Mouse (Mus musculus) embryonic facial prominence, embryonic 11.5 days (tissue): ENCODE measurements around the gene Gm45233. TPM values are rescaled to one million over a fixed set of nuclear protein-coding genes. Genes with fewer than 3 reads are reported as not detected.

Experiments used
- ATAC-seq: fragments of 200-750 bp; cut with Nextera tagmentation; replicated peaks from 2 replicates; pipeline ENCODE4 v1.8.0; 2017; ENCODE audit warnings: low read depth; ENCODE audit not compliant: insufficient number of reproducible peaks, low FRiP score, low TSS enrichment
- DNase-seq: peaks from one replicate; pipeline ENCODE4 v3.0.0-alpha.2; 2015; ENCODE audit warnings: low spot score
- H3K27ac ChIP-seq: fragments of 300-500 bp; sonication (generic); replicated peaks from 2 replicates; pipeline ENCODE4 v1.5.1; 2014; ENCODE audit warnings: mild to moderate bottlenecking, low read depth, low read length, control low read depth
- H3K27me3 ChIP-seq: fragments of 300-500 bp; sonication (generic); 2 replicates; pipeline ENCODE4 v1.6.1; 2014; ENCODE audit warnings: mild to moderate bottlenecking, low read length, moderate library complexity, mixed read lengths; ENCODE audit not compliant: control insufficient read depth, insufficient read depth
- H3K36me3 ChIP-seq: fragments of 300-500 bp; sonication (generic); replicated peaks from 2 replicates; pipeline ENCODE4 v1.6.1; 2014; ENCODE audit warnings: low read depth, mild to moderate bottlenecking, low read length, moderate library complexity, mixed read lengths; ENCODE audit not compliant: control insufficient read depth, insufficient read depth
- H3K4me1 ChIP-seq: fragments of 300-500 bp; sonication (generic); 2 replicates; pipeline ENCODE4 v1.6.1; 2014; ENCODE audit warnings: low read length, mixed read lengths; ENCODE audit not compliant: control insufficient read depth, insufficient read depth
- H3K4me2 ChIP-seq: fragments of 300-500 bp; sonication (generic); 2 replicates; pipeline ENCODE4 v1.6.1; 2014; ENCODE audit warnings: low read depth, mild to moderate bottlenecking, control low read depth, low read length, moderate library complexity
- H3K4me3 ChIP-seq: fragments of 300-500 bp; sonication (generic); 2 replicates; pipeline ENCODE4 v1.5.1; 2014; ENCODE audit warnings: low read depth, low read length, control low read depth
- H3K9ac ChIP-seq: fragments of 300-500 bp; sonication (generic); replicated peaks from 2 replicates; pipeline ENCODE4 v1.6.1; 2014; ENCODE audit warnings: mild to moderate bottlenecking, control low read depth, low read length
- H3K9me3 ChIP-seq: fragments of 300-500 bp; sonication (generic); replicated peaks from 2 replicates; pipeline ENCODE4 v1.6.1; 2016; ENCODE audit warnings: mild to moderate bottlenecking, low read length, inconsistent platforms, mixed read lengths; ENCODE audit not compliant: control insufficient read depth
- WGBS: fragments of 180-500 bp; shearing (Covaris S2); extraction: QIAGEN DNeasy Blood & Tissue Kit; methylation state at CpG from one replicate; pipeline ENCODE4 v1.1.7; 2014; 5-methylcytosine and 5-hydroxymethylcytosine counted together
- polyA plus RNA-seq: library from polyadenylated mRNA; unstranded; fragments of >200 nt; fragmentation: Nextera tagmentation; extraction: Ambion mirVana; gene quantifications from 2 replicates; pipeline ENCODE4 v1.2.1, GENCODE M21; 2014

Gene Gm45233
- polyA plus RNA-seq, 1 experiment from 2014 or later, result not detected

DNA sequence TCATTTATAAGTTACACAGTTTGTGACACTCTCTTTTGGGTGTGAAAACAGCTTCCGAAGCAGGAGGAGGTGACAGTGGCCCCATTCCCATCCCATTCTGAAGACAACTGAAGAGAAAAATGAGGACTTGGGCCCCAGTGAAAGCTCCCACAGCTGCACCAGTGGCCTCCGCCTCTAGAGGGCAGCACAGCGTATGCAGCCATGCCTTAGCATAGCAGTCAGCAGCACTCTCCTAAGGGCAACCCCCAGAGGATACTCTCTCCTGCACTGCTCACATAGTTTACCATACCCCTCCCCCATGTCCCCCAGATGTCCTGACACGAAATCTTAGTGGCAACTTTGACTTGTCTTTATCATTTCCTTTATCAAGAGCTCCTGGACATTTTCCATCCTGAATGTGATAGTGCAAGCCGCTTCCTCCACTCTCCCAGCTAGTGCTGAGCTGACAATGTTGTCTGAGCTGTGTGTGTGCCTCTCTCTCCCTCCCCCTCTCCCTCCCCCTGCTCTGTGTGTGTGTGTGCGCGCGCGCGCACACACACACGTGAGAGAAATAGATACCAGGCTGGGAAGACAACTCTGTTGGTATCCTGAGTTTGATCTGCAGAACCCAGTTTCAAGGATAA, 20.8 kb upstream of the Gm45233 start:
- no peak overlapping the region for H3K4me3 ChIP-seq
- H3K9ac ChIP-seq, result no peak overlapping the region
- H3K27me3 ChIP-seq, result no peaks in the 10 kb centered on the region
- ATAC-seq (peak; percentile 95), DNase-seq (peak; percentile 87)
- no peak overlapping the region for H3K4me2 ChIP-seq
- H3K36me3 ChIP-seq, result no peaks in the 10 kb centered on the region
- no peaks in the 10 kb centered on the region for H3K4me1 ChIP-seq
- no peak overlapping the region for H3K27ac ChIP-seq
- no peaks in the 10 kb centered on the region for H3K9me3 ChIP-seq
- WGBS, result 8% methylated on average over 11 of the region's 11 CpGs

DNA sequence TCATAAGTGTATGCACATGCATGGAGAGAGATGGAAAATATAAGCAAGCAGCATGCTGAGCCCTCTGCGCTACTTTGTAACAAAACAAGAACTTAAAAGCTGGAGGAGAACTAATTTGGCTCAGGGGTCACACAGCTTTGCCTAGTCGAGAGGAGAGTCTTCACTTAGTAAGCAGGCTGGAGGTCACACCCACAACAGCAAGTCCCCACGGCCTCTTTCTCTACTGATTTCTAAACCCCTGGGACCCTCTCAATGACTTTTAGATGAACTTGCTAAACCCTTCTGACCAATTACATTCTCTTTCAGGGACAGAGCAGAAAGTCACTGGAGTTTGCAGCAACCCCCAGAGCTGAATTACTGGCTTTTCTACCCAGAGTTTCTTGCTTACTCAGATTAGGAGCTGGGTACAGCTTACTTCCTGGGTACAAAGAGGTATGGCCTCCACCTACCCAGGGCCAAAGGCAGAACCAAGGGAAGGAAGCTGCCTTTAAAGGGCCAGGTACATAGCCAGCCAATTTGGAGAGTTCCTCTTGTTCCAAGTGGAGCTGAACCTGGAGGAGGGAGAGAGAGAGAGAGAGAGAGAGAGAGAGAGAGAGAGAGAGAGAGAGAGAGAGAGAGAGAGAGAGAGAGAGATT, 19.8 kb upstream of the Gm45233 start:
- H3K27me3 ChIP-seq, result no peaks in the 10 kb centered on the region
- no peak overlapping the region for H3K4me3 ChIP-seq
- DNase-seq (no peak), ATAC-seq (no peak)
- H3K36me3 ChIP-seq, result no peaks in the 10 kb centered on the region
- 53% methylated on average over 3 of the region's 3 CpGs for WGBS
- no peak overlapping the region for H3K9ac ChIP-seq
- H3K4me2 ChIP-seq, result no peak overlapping the region
- no peaks in the 10 kb centered on the region for H3K9me3 ChIP-seq
- no peaks in the 10 kb centered on the region for H3K4me1 ChIP-seq
- H3K27ac ChIP-seq, result no peak overlapping the region

DNA sequence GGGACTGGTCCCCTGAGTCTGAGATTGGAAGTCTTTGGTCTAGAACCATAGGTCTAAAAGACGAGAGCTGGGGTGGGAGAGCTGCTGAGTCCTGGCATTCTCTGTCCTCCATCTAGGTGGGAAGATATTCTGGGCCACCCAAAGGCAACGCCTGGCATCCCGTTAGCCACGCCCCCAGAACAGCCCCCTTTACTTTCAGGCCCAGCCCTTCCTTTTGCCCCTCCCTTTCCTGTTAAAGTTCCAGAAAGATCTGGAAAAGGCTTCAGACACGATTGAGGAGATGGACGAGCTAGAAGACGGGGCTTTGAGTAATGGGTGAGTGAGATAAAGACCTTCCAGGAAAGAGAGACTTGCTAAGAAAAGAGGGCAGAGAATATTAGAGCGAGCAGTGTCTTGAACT, 16.5 kb upstream of the Gm45233 start, which contains the start of gene Lim2:
Gene Lim2, plus strand, starts transcription at position 265 of the 400 bp plus-strand sequence.
- Histone ChIP-seq H3K9me3 (no peaks in the 10 kb centered on the region), H3K4me2 (no peak within 1 kb of the TSS), H3K36me3 (no peaks in the 10 kb centered on the region), H3K4me1 (no peaks in the 10 kb centered on the region), H3K27me3 (no peaks in the 10 kb centered on the region), H3K9ac (no peak within 1 kb of the TSS), H3K27ac (no peak within 1 kb of the TSS), H3K4me3 (no peak within 1 kb of the TSS)
- DNase-seq, result no peak
- WGBS, result 89% methylated on average over 8 of the region's 8 CpGs
- ATAC-seq, result no peak

DNA sequence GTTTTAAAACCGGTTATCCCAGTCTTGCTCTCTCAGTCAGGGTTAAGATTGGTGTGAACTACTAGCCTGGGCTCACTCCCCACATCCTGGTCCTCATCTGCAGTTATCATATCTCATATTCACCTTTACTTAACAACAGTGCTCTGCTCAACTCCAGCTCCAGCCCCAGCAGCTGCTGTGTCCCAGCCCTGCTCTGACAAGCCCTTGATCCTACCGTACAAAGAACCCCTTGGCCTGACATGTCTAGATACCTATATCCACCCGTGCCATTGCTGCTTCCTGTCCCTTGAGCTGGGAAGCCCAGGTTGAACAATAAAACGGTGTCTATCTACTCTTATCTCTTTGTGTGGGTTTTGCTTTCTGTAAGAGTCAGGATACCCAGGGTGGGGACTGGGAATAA, 14.4 kb upstream of the Gm45233 start:
- Histone ChIP-seq H3K4me1 (no peaks in the 10 kb centered on the region), H3K9ac (no peak overlapping the region), H3K27me3 (no peaks in the 10 kb centered on the region), H3K4me2 (no peak overlapping the region), H3K9me3 (no peaks in the 10 kb centered on the region), H3K36me3 (no peaks in the 10 kb centered on the region), H3K4me3 (no peak overlapping the region), H3K27ac (no peak overlapping the region)
- no peak for ATAC-seq
- WGBS, result 51% methylated on average over 4 of the region's 4 CpGs
- no peak for DNase-seq

DNA sequence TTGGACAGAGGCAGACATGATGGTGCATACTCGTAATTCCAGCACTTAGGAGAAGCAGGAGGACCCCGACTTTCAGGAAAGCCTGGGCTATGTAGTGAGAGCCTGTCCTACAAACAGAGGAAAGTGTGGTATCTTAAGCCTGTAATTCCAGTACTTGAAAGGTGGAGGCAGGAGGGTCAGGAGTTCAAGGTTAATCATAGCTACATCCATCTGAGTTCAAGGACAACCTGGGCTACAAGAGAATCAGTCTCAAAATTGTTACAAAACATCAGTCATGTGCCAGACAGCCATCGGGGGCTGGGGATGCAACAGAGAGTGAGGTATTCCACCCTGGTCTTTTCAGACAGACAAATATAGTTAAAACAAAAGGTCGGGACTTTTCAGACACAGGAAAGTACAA, 11.0 kb upstream of the Gm45233 start:
- Histone ChIP-seq H3K4me1 (no peaks in the 10 kb centered on the region), H3K9ac (no peak overlapping the region), H3K27me3 (no peaks in the 10 kb centered on the region), H3K4me3 (no peak overlapping the region), H3K9me3 (no peaks in the 10 kb centered on the region), H3K36me3 (no peaks in the 10 kb centered on the region), H3K27ac (no peak overlapping the region), H3K4me2 (no peak overlapping the region)
- DNase-seq (no peak), ATAC-seq (no peak)
- WGBS, result 73% methylated on average over 4 of the region's 4 CpGs

DNA sequence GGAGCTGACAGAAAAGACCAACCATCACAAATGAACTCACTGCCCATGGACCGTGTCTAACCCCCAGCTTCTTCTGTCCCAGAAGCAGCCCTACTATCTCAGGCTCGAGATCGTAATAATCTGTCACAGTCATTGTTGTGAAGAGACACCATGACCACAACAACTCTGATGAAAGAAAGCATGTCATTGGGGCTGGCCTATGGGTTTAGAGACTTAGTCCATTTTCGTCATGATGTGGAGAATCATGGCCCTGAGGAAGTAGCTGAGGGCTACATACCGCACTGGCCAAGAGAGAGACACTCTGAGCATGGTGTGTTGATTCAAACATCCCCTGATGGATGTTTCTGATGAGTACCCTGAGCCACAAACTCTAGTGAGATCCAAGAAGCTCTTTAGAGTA, 9.3 kb upstream of the Gm45233 start:
- ATAC-seq, result no peak
- Histone ChIP-seq H3K9ac (no peak overlapping the region), H3K4me1 (no peaks in the 10 kb centered on the region), H3K27me3 (no peaks in the 10 kb centered on the region), H3K27ac (no peak overlapping the region), H3K9me3 (no peaks in the 10 kb centered on the region), H3K4me2 (no peak overlapping the region), H3K4me3 (no peak overlapping the region), H3K36me3 (no peaks in the 10 kb centered on the region)
- no peak for DNase-seq
- 88% methylated on average over 5 of the region's 5 CpGs for WGBS

DNA sequence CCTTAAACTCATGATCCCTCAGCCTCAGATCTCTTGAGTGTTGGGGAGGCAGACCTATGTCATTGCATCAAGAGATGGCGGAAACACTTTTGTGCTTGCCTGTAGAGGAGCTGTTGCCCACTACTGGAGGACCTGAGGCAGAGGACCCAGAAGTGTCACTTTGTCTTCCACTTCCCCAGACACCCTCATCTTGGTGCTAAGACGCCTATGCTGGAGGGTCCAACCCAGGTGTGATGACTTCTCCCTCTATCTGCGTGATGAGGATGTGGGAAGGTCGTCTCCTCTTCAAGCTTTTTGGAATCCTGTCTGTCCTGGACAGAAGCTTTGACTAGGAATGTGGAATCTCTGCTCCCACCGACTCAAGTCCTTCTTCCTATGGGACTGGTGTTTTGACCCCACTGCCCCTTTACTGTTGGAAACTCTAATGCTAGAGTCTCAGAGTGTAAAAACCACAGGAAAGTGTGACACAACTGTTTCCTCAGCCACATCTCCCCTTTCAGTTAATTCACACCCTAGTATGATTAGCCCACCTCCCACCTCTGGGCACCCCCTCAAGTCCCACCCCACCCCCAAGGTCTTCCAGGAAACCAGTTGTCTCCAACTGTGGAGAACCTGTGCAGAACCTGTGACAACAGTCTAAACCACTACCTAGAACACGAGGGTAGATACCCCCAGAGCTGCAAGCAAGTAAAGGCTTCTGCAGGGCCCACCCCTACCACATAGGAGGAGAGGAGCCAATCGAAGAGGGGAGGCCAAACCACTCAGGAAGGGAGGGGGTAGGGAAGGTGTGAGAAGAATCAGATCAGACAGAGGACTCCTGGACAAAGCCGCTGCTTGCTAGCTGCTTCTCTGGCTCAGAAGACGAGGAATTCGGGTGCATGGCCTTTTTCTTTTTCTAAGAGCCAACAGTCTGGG, 7.3 kb upstream of the Gm45233 start, which contains the start of gene Nkg7:
Gene Nkg7, plus strand, starts transcription at position 733 of the 915 bp plus-strand sequence.
- H3K4me3 ChIP-seq, result no peak within 1 kb of the TSS
- no peak for ATAC-seq
- no peaks in the 10 kb centered on the region for H3K27me3 ChIP-seq
- H3K27ac ChIP-seq, result no peak within 1 kb of the TSS
- H3K36me3 ChIP-seq, result no peaks in the 10 kb centered on the region
- no peak for DNase-seq
- H3K9me3 ChIP-seq, result no peaks in the 10 kb centered on the region
- H3K4me2 ChIP-seq, result no peak within 1 kb of the TSS
- no peak within 1 kb of the TSS for H3K9ac ChIP-seq
- no peaks in the 10 kb centered on the region for H3K4me1 ChIP-seq
- 82% methylated on average over 10 of the region's 10 CpGs for WGBS

DNA sequence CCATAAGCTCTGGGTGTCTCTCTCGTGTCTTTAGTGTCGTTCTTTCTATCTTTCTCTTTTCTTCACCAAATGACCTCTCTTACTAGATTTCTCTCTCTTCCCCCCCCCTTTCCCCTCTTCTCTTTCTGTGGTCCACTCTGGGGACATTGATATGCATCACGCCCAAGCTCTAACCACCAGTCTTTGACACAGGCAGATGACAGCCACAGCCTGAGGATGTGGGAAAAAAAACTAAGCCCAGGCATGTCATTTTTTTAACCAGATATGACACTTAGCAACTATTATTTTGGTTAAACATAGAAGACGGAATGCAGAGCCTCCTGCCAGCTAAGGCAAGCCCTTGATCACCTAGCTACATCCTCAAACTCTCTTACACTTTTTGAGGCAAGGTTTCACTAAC, 5.3 kb upstream of the Gm45233 start:
- Histone ChIP-seq H3K4me1 (no peaks in the 10 kb centered on the region), H3K27ac (no peak overlapping the region), H3K4me2 (no peak overlapping the region), H3K4me3 (no peak overlapping the region), H3K36me3 (no peaks in the 10 kb centered on the region), H3K9me3 (no peaks in the 10 kb centered on the region), H3K27me3 (no peaks in the 10 kb centered on the region), H3K9ac (no peak overlapping the region)
- no peak for ATAC-seq
- 83% methylated on average over 4 of the region's 4 CpGs for WGBS
- DNase-seq, result no peak
